Mouse (Mus musculus) E14TG2a.4 (cell line): ENCODE measurements around the gene Col23a1.

Source experiments
- H3K27me3 ChIP-seq: 2 replicates; pipeline ENCODE4 v1.6.1; 2014; ENCODE audit warnings: low read length, control low read depth; ENCODE audit not compliant: insufficient read depth
- H3K36me3 ChIP-seq: 2 replicates; pipeline ENCODE4 v1.6.1; 2014; ENCODE audit warnings: low read length, control low read depth; ENCODE audit not compliant: insufficient read depth
- H3K4me1 ChIP-seq: replicated peaks from 2 replicates; pipeline ENCODE4 v1.6.1; 2014; ENCODE audit warnings: low read depth, low read length, control low read depth
- H3K4me3 ChIP-seq: replicated peaks from 2 replicates; pipeline ENCODE4 v1.5.1; 2014; ENCODE audit warnings: mild to moderate bottlenecking, low read length
- H3K9me3 ChIP-seq: 2 replicates; pipeline ENCODE4 v1.6.1; 2014; ENCODE audit warnings: low read length, control low read depth
- CTCF ChIP-seq: conservative IDR thresholded peaks from 2 replicates; pipeline ENCODE4 v1.5.1; 2014; ENCODE audit warnings: low read length
- NANOG ChIP-seq: IDR thresholded peaks from 2 replicates; pipeline ENCODE4 v1.6.1; 2014; ENCODE audit warnings: borderline replicate concordance, low read length, mixed read lengths
- POU5F1 ChIP-seq: IDR thresholded peaks from 2 replicates; pipeline ENCODE4 v1.6.1; 2014; ENCODE audit warnings: low read length, borderline replicate concordance

The Col23a1 gene

DNA sequence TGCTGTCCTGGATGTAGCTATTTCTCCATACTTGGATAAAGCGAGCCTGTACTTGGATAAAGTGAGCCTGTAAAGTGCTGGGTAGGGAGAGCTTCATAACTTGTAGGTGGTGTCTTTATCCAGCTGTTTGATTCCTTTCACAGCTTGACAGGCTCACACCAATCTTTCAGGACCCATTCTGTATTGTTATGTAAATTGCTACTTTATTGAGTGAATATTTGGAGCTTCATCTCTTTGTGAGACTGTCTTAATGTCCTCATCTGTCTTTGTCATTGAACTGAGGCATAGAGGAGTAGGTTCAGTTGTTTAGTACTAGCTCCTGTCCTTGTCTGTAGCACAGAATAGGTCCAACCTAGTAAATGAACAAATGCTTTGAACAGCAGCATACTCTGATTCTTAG, 15.3 kb upstream of the Col23a1 start:
- Histone ChIP-seq H3K9me3 (no peaks in the 10 kb centered on the region), H3K27me3 (no peaks in the 10 kb centered on the region), H3K4me3 (no peak overlapping the region), H3K4me1 (peaks cover 15% of the 10 kb centered on the region), H3K36me3 (peaks cover 89% of the 10 kb centered on the region)
- TF ChIP-seq NANOG (peak; percentile 72; the same call in 1 of the 2 replicates), CTCF (no peak), POU5F1 (no peak)

DNA sequence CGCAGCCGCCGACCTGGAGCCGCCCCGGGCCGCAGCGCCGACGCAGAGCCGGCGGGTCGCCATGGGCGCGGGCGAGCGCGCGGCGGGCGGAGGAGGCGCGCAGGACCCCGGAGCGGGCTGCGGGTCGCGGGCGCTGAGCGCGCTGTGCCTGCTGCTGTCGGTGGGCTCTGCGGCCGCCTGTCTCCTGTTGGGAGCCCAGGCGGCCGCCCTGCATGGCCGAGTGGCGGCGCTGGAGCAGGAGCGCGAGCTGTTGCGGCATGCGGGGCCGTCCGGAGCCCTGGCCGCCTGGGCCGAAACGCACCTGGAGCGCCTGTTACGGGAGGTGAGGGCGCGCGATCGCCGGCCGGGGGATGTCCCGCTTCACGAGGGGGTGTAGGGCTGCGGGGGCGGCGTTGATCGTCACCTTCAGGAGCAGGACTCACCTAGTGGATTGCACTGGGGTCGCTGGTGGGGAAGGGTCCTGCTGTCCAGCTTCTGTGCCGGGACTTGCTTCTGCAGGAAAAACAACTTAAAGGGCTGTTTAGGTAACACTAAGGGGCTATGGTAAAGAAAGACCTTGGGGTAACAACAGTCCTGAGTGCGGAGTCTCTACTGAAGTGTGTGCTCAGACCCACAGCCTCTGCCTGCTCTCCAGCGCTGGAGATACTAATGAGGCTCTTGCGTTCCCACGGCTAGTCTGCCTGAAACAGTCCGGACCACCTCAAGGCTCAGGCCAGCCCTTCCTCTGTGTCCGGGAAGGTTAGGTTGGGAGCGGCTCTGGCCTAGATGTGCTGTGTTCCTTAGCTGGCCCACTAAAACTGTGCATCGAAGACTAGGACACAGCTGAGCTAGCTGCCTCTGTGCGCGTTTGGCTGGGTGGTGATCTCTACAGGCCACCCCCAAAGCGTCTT, 591 bp downstream of the Col23a1 start:
- peaks cover 6% of the 10 kb centered on the region for H3K4me1 ChIP-seq
- H3K36me3 ChIP-seq, result no peaks in the 10 kb centered on the region
- peaks cover 52% of the 10 kb centered on the region for H3K27me3 ChIP-seq
- H3K4me3 ChIP-seq, result peak overlapping the region; percentile 83
- TF ChIP-seq CTCF (no peak), POU5F1 (no peak), NANOG (no peak)
- H3K9me3 ChIP-seq, result peaks cover 9% of the 10 kb centered on the region

DNA sequence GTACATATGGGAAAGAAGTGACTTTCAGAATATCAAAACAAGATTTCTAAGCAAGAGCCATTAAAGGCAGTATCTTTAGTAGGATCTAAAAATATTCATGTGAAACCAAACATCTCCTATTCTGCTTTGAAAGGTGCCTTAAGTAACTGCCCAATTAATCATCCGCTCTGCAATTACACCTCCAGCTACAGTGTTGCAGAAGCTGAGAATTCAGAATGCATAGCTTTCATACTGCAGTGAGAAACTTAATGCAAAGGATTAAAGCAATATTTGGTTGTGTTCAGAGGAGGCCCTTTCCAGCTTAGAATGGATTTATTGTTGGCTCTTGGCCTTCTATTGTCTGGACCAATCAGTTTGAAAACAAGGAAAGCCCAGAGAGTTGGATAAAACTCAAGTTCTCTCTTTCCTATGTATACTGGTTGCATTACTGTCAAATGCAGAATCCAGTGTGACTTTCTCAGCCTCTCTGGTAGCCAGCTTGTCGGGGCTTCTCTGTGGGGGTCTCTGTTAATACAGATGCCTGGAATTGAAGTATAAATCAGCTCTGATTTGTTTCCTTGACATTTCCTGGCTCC, 4.3 kb downstream of the Col23a1 start:
- peaks cover 6% of the 10 kb centered on the region for H3K4me1 ChIP-seq
- no peak for TF ChIP-seq CTCF
- TF ChIP-seq POU5F1, result no peak
- TF ChIP-seq NANOG, result no peak
- H3K4me3 ChIP-seq, result no peak overlapping the region
- peaks cover 43% of the 10 kb centered on the region for H3K27me3 ChIP-seq
- H3K36me3 ChIP-seq, result no peaks in the 10 kb centered on the region
- peaks cover 18% of the 10 kb centered on the region for H3K9me3 ChIP-seq

DNA sequence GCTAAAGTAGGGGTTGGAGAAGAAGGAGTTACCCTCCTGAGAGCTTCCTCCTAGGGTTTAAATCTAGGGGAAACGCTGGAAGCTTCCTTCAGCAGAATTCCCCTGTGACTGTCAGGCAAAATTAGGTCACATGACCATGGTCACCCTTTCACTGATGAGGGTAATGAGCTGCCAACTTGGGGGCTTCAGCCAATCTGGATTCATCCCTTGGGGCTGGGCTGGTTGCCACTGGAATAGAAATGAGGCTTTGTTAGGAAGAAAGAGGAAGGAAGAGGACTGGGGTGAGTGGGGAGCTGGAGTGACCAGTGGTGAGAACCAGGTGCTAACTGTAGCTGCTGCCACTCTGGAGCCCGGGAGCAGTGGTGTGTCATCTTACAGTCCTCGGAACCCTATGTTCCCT, 6.0 kb downstream of the Col23a1 start:
- Histone ChIP-seq H3K27me3 (peaks cover 36% of the 10 kb centered on the region), H3K4me3 (no peak overlapping the region), H3K4me1 (peaks cover 1% of the 10 kb centered on the region), H3K9me3 (peaks cover 18% of the 10 kb centered on the region), H3K36me3 (no peaks in the 10 kb centered on the region)
- TF ChIP-seq NANOG (no peak), CTCF (no peak), POU5F1 (no peak)

DNA sequence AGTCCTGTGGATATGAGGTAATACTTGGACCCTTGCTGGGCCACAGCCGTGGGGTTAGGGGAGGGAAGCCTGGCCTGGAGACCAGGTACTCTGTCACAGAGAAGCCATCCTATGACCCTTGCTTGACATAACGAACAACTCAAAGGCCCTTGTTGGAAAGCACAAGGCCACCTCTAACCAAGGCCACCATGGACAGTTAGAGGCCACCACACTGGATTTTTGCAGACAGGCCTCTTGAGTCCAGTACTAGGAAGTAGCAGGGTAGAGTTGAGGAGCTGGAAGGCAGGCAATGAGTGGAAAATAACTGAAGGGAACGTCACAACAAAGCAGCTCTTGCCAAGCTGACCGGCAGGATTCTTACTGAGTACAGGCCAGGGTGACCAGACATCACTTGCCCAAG, 9.0 kb downstream of the Col23a1 start:
- Histone ChIP-seq H3K4me1 (no peaks in the 10 kb centered on the region), H3K27me3 (0 out of 2 replicates have a peak, but pooled peaks cover 8% of the 10 kb centered on the region), H3K9me3 (peaks cover 10% of the 10 kb centered on the region), H3K36me3 (no peaks in the 10 kb centered on the region), H3K4me3 (no peak overlapping the region)
- TF ChIP-seq NANOG, result no peak
- TF ChIP-seq CTCF, result no peak
- TF ChIP-seq POU5F1, result no peak

DNA sequence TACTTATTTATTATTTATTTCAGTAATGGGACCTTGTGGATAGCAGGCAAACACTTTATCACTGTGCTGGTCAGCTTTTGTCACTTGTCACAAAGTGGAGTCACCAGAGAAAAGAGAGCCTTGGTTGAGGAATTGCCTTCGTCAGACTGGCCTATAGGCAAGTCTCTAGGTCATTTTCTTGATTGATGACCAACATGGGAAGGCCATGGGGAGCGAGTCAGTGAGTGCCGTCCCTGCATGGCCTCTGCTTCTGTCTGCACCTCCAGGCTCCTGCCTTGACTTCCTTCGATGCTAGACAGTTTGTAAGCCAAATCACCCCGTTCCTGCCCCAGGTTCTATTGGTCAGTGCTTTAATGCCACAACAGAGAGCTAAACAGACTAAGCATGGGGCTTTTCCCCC, 12.7 kb downstream of the Col23a1 start:
- Histone ChIP-seq H3K36me3 (no peaks in the 10 kb centered on the region), H3K27me3 (no peaks in the 10 kb centered on the region), H3K4me3 (no peak overlapping the region), H3K4me1 (no peaks in the 10 kb centered on the region), H3K9me3 (no peaks in the 10 kb centered on the region)
- no peak for TF ChIP-seq NANOG
- TF ChIP-seq CTCF, result no peak
- no peak for TF ChIP-seq POU5F1

DNA sequence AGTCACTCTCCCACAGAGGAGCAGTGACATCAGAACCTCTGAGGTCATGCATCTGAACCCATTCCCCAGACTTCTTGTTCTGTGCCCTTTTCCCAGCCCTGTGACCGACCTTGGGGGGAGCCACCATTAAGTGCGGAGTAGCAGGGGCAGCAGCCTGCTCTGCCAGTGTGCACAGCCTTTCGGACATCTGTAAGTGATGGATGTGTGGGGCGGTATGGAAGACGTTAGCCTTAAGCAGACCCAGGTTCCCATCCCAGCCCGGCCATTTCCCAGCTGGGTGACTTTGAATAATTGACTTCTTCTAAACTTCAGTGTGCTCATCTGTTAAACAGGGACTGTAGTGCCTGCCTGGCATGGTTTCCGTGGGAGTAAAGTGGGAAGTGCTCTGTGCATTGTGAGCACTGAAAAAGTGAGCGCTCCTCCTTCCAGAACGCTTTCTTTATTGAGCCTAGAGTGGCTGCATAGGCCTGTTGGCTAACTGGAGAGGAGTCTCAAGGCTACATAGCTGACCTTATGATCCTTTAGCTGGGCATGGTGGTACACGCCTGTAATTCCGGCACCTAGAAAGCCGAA, 14.3 kb downstream of the Col23a1 start:
- no peak overlapping the region for H3K4me3 ChIP-seq
- H3K4me1 ChIP-seq, result no peaks in the 10 kb centered on the region
- no peaks in the 10 kb centered on the region for H3K27me3 ChIP-seq
- no peaks in the 10 kb centered on the region for H3K36me3 ChIP-seq
- TF ChIP-seq CTCF (no peak), POU5F1 (no peak), NANOG (no peak)
- H3K9me3 ChIP-seq, result no peaks in the 10 kb centered on the region

DNA sequence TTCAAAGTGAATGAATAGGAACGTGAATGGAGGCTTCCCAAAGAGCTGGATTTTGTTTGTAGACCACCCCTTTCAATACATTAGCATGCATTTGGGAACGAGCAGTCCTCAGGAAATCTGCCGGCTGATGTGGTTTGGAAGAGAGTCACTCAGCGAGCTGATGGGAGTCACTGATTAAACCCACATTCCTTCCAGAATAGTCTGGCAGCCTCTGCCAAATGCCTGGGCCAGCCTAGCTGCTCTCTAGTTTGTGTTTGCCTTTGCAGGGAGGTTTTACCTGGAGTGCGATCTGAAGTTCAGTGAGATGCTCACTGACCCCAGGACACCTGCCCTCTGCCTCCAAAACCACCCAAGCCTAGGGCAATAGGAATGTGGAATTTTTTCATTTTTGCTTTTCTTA, 18.6 kb downstream of the Col23a1 start:
- TF ChIP-seq CTCF (no peak), POU5F1 (no peak), NANOG (no peak)
- H3K27me3 ChIP-seq, result no peaks in the 10 kb centered on the region
- H3K36me3 ChIP-seq, result no peaks in the 10 kb centered on the region
- H3K4me3 ChIP-seq, result no peak overlapping the region
- H3K9me3 ChIP-seq, result no peaks in the 10 kb centered on the region
- H3K4me1 ChIP-seq, result no peaks in the 10 kb centered on the region
